Mouse (Mus musculus): Measurements from ENCODE around the gene Pla2g4d. TPM values are rescaled to one million over a fixed set of nuclear protein-coding genes. Genes with fewer than 3 reads are reported as not detected.

The Pla2g4d gene
- polyA plus RNA-seq, 1 experiment from 2014 or later, result not detected

- H3K27ac ChIP-seq (ENCODE audit: low read depth), result no peak overlapping the region
- H3K27me3 ChIP-seq (ENCODE audit: insufficient read depth, low read length), result no peaks in the 10 kb centered on the region
- WGBS (ENCODE audit: insufficient replicate concordance), result 26% methylated on average over 3 of the region's 3 CpGs
- H3K9ac ChIP-seq (replicated peaks), result no peak overlapping the region
- no peaks in the 10 kb centered on the region for H3K36me3 ChIP-seq (replicated peaks; ENCODE audit: insufficient read depth, low read length)
- H3K4me3 ChIP-seq (ENCODE audit: low read depth, low read length), result no peak overlapping the region
- no peaks in the 10 kb centered on the region for H3K9me3 ChIP-seq (ENCODE audit: low read length)
- no peak for TF ChIP-seq CTCF (IDR thresholded peaks at IDR 0.05; ENCODE audit: low read depth)
- no peak for TF ChIP-seq EP300 (IDR thresholded peaks at IDR 0.05; ENCODE audit: low read depth)
- DNase-seq, result no peak
- H3K4me1 ChIP-seq (ENCODE audit: insufficient read depth), result no peaks in the 10 kb centered on the region
- no peak for ATAC-seq
- H3K4me2 ChIP-seq (ENCODE audit: low read depth, low read length), result no peak overlapping the region
Observed at GRCm38 (mm10) chr2:120304113-120304512, 15.1 kb upstream of the Pla2g4d start.

GRCm38 (mm10) chr2:120301076-120301475 lies 12.1 kb upstream of the Pla2g4d start:
- Histone ChIP-seq H3K27me3 (ENCODE audit: insufficient read depth, low read length) (no peaks in the 10 kb centered on the region), H3K9me3 (ENCODE audit: low read length) (no peaks in the 10 kb centered on the region), H3K9ac (replicated peaks) (no peak overlapping the region), H3K4me2 (ENCODE audit: low read depth, low read length) (no peak overlapping the region), H3K36me3 (replicated peaks; ENCODE audit: insufficient read depth, low read length) (no peaks in the 10 kb centered on the region), H3K27ac (ENCODE audit: low read depth) (no peak overlapping the region), H3K4me1 (ENCODE audit: insufficient read depth) (no peaks in the 10 kb centered on the region), H3K4me3 (ENCODE audit: low read depth, low read length) (no peak overlapping the region)
- ATAC-seq (no peak), DNase-seq (no peak)
- TF ChIP-seq EP300 (IDR thresholded peaks at IDR 0.05; ENCODE audit: low read depth), result no peak
- no peak for TF ChIP-seq CTCF (IDR thresholded peaks at IDR 0.05; ENCODE audit: low read depth)
- WGBS (ENCODE audit: insufficient replicate concordance), result 87% methylated on average over 6 of the region's 6 CpGs

- DNase-seq (no peak), ATAC-seq (no peak)
- Histone ChIP-seq H3K4me2 (ENCODE audit: low read depth, low read length) (no peak overlapping the region), H3K27ac (ENCODE audit: low read depth) (no peak overlapping the region), H3K27me3 (ENCODE audit: insufficient read depth, low read length) (no peaks in the 10 kb centered on the region), H3K4me1 (ENCODE audit: insufficient read depth) (no peaks in the 10 kb centered on the region), H3K36me3 (replicated peaks; ENCODE audit: insufficient read depth, low read length) (no peaks in the 10 kb centered on the region), H3K9me3 (ENCODE audit: low read length) (no peaks in the 10 kb centered on the region), H3K4me3 (ENCODE audit: low read depth, low read length) (no peak overlapping the region), H3K9ac (replicated peaks) (no peak overlapping the region)
- TF ChIP-seq CTCF (IDR thresholded peaks at IDR 0.05; ENCODE audit: low read depth) (no peak), EP300 (IDR thresholded peaks at IDR 0.05; ENCODE audit: low read depth) (no peak)
- 61% methylated on average over 4 of the region's 4 CpGs for WGBS (ENCODE audit: insufficient replicate concordance)
Observed at GRCm38 (mm10) chr2:120299866-120300265, 10.9 kb upstream of the Pla2g4d start.

GRCm38 (mm10) chr2:120296160-120296559 lies 7.2 kb upstream of the Pla2g4d start:
- no peaks in the 10 kb centered on the region for H3K27me3 ChIP-seq (ENCODE audit: insufficient read depth, low read length)
- WGBS (ENCODE audit: insufficient replicate concordance), result 14% methylated on average over 2 of the region's 2 CpGs
- TF ChIP-seq EP300 (IDR thresholded peaks at IDR 0.05; ENCODE audit: low read depth), result no peak
- TF ChIP-seq CTCF (IDR thresholded peaks at IDR 0.05; ENCODE audit: low read depth), result no peak
- H3K9ac ChIP-seq (replicated peaks), result no peak overlapping the region
- no peak overlapping the region for H3K4me2 ChIP-seq (ENCODE audit: low read depth, low read length)
- H3K4me1 ChIP-seq (ENCODE audit: insufficient read depth), result no peaks in the 10 kb centered on the region
- ATAC-seq (no peak), DNase-seq (no peak)
- H3K27ac ChIP-seq (ENCODE audit: low read depth), result no peak overlapping the region
- no peaks in the 10 kb centered on the region for H3K36me3 ChIP-seq (replicated peaks; ENCODE audit: insufficient read depth, low read length)
- H3K4me3 ChIP-seq (ENCODE audit: low read depth, low read length), result no peak overlapping the region
- H3K9me3 ChIP-seq (ENCODE audit: low read length), result no peaks in the 10 kb centered on the region

GRCm38 (mm10) chr2:120291471-120292078 lies 2.6 kb upstream of the Pla2g4d start:
- Histone ChIP-seq H3K4me2 (ENCODE audit: low read depth, low read length) (no peak overlapping the region), H3K4me1 (ENCODE audit: insufficient read depth) (no peaks in the 10 kb centered on the region), H3K9me3 (ENCODE audit: low read length) (no peaks in the 10 kb centered on the region), H3K27me3 (ENCODE audit: insufficient read depth, low read length) (no peaks in the 10 kb centered on the region), H3K4me3 (ENCODE audit: low read depth, low read length) (no peak overlapping the region), H3K27ac (ENCODE audit: low read depth) (no peak overlapping the region), H3K9ac (replicated peaks) (no peak overlapping the region), H3K36me3 (replicated peaks; ENCODE audit: insufficient read depth, low read length) (no peaks in the 10 kb centered on the region)
- no peak for TF ChIP-seq CTCF (IDR thresholded peaks at IDR 0.05; ENCODE audit: low read depth)
- TF ChIP-seq EP300 (IDR thresholded peaks at IDR 0.05; ENCODE audit: low read depth), result no peak
- ATAC-seq (no peak), DNase-seq (no peak)
- 73% methylated on average over 9 of the region's 9 CpGs for WGBS (ENCODE audit: insufficient replicate concordance)

- H3K9me3 ChIP-seq (ENCODE audit: low read length), result no peaks in the 10 kb centered on the region
- H3K27ac ChIP-seq (ENCODE audit: low read depth), result no peak overlapping the region
- H3K27me3 ChIP-seq (ENCODE audit: insufficient read depth, low read length), result no peaks in the 10 kb centered on the region
- TF ChIP-seq CTCF (IDR thresholded peaks at IDR 0.05; ENCODE audit: low read depth) (no peak), EP300 (IDR thresholded peaks at IDR 0.05; ENCODE audit: low read depth) (no peak)
- ATAC-seq (no peak), DNase-seq (no peak)
- no peaks in the 10 kb centered on the region for H3K4me1 ChIP-seq (ENCODE audit: insufficient read depth)
- no peak overlapping the region for H3K4me3 ChIP-seq (ENCODE audit: low read depth, low read length)
- no peak overlapping the region for H3K4me2 ChIP-seq (ENCODE audit: low read depth, low read length)
- H3K36me3 ChIP-seq (replicated peaks; ENCODE audit: insufficient read depth, low read length), result no peaks in the 10 kb centered on the region
- H3K9ac ChIP-seq (replicated peaks), result no peak overlapping the region
- WGBS (ENCODE audit: insufficient replicate concordance), result 80% methylated on average over 3 of the region's 3 CpGs
Observed at GRCm38 (mm10) chr2:120288401-120288800, 596 bp downstream of the Pla2g4d start.

Measured in liver, postnatal 0 days (tissue).